Mouse (Mus musculus) testis, adult 2 months (tissue): ENCODE results near the gene Loxl4.

Experiments used
- CTCF ChIP-seq: fragments of 200-500 bp; IDR thresholded peaks from 2 replicates; pipeline ENCODE4 v1.5.1; 2012; ENCODE audit warnings: low read depth, mild to moderate bottlenecking, inconsistent platforms, low read length, moderate library complexity; ENCODE audit not compliant: control insufficient read depth, insufficient read depth, insufficient replicate concordance
- POLR2A ChIP-seq: fragments of 200-500 bp; IDR thresholded peaks from 2 replicates; pipeline ENCODE4 v1.6.1; 2012; ENCODE audit warnings: low read depth, mild to moderate bottlenecking, inconsistent platforms, low read length, moderate library complexity; ENCODE audit not compliant: control insufficient read depth

GRCm38 (mm10) chr19:42583677-42584076, 28.9 kb downstream of the Loxl4 start:
- TF ChIP-seq POLR2A (no peak), CTCF (no peak)
